Mouse (Mus musculus): Measurements from ENCODE around the gene Gli3.

Gli3 gene

GRCm38 (mm10) chr13:15462830-15463491 lies at the start of gene Gli3:
Gene Gli3, plus strand, starts transcription at chr13:15463235.
- TF ChIP-seq GATA4 (IDR thresholded peaks at IDR 0.05; ENCODE audit: insufficient replicate concordance, low read length) = no peak

GRCm38 (mm10) chr13:15421182-15421750 lies 41.8 kb upstream of the Gli3 start:
- no peak for TF ChIP-seq GATA4 (IDR thresholded peaks at IDR 0.05; ENCODE audit: insufficient replicate concordance, low read length)

- no peak for TF ChIP-seq GATA4 (IDR thresholded peaks at IDR 0.05; ENCODE audit: insufficient replicate concordance, low read length)
These were observed 21.0 kb upstream of the Gli3 start for GRCm38 (mm10) chr13:15442002-15442401.

- TF ChIP-seq GATA4 (IDR thresholded peaks at IDR 0.05; ENCODE audit: insufficient replicate concordance, low read length) = no peak
These were observed 18.7 kb upstream of the Gli3 start for GRCm38 (mm10) chr13:15444312-15444711.

GRCm38 (mm10) chr13:15445591-15445990 lies 17.4 kb upstream of the Gli3 start:
- TF ChIP-seq GATA4 (IDR thresholded peaks at IDR 0.05; ENCODE audit: insufficient replicate concordance, low read length) = no peak

GRCm38 (mm10) chr13:15446004-15446403 lies 17.0 kb upstream of the Gli3 start:
- TF ChIP-seq GATA4 (IDR thresholded peaks at IDR 0.05; ENCODE audit: insufficient replicate concordance, low read length) = no peak

GRCm38 (mm10) chr13:15446782-15447564 lies 16.1 kb upstream of the Gli3 start:
- TF ChIP-seq GATA4 (IDR thresholded peaks at IDR 0.05; ENCODE audit: insufficient replicate concordance, low read length) = no peak

- no peak for TF ChIP-seq GATA4 (IDR thresholded peaks at IDR 0.05; ENCODE audit: insufficient replicate concordance, low read length)
These were observed 12.1 kb upstream of the Gli3 start for GRCm38 (mm10) chr13:15450941-15451340.

- no peak for TF ChIP-seq GATA4 (IDR thresholded peaks at IDR 0.05; ENCODE audit: insufficient replicate concordance, low read length)
These were observed 5.2 kb upstream of the Gli3 start for GRCm38 (mm10) chr13:15457841-15458240.

GRCm38 (mm10) chr13:15461926-15462325 lies 1.1 kb upstream of the Gli3 start:
- no peak for TF ChIP-seq GATA4 (IDR thresholded peaks at IDR 0.05; ENCODE audit: insufficient replicate concordance, low read length)

GRCm38 (mm10) chr13:15463492-15464080 lies 551 bp downstream of the Gli3 start:
- TF ChIP-seq GATA4 (IDR thresholded peaks at IDR 0.05; ENCODE audit: insufficient replicate concordance, low read length) = no peak

GRCm38 (mm10) chr13:15464081-15464526 lies 1.1 kb downstream of the Gli3 start:
- no peak for TF ChIP-seq GATA4 (IDR thresholded peaks at IDR 0.05; ENCODE audit: insufficient replicate concordance, low read length)

- TF ChIP-seq GATA4 (IDR thresholded peaks at IDR 0.05; ENCODE audit: insufficient replicate concordance, low read length) = no peak
These were observed 1.8 kb downstream of the Gli3 start for GRCm38 (mm10) chr13:15464741-15465250.

- TF ChIP-seq GATA4 (IDR thresholded peaks at IDR 0.05; ENCODE audit: insufficient replicate concordance, low read length) = no peak
These were observed 3.5 kb downstream of the Gli3 start for GRCm38 (mm10) chr13:15466496-15466895.

GRCm38 (mm10) chr13:15467409-15467808 lies 4.4 kb downstream of the Gli3 start:
- TF ChIP-seq GATA4 (IDR thresholded peaks at IDR 0.05; ENCODE audit: insufficient replicate concordance, low read length) = no peak
